Mouse (Mus musculus) brown adipose tissue, adult 24 weeks (tissue): ENCODE measurements at regions not wholly inside any gene's neighbourhood (a gene's known extent, or its start where the extent isn't known, plus 50 kb on each side); places are given as distances from the start of the nearest gene placed in this dataset.
A peak's percentile ranks its signal among the peaks of the same experiment; 100 is the strongest.

Experiments used
- H3K27ac ChIP-seq: fragments of 200-500 bp; replicated peaks from 2 replicates; pipeline ENCODE4 v1.5.1; 2012; ENCODE audit warnings: low read depth, mild to moderate bottlenecking, low read length
- H3K4me1 ChIP-seq: fragments of 200-500 bp; 2 replicates; pipeline ENCODE4 v1.6.1; 2012; ENCODE audit warnings: low read length, mixed read lengths; ENCODE audit not compliant: control insufficient read depth, insufficient read depth, insufficient read length
- H3K4me3 ChIP-seq: fragments of 200-500 bp; 2 replicates; pipeline ENCODE4 v1.5.1; 2012; ENCODE audit warnings: low read depth, mild to moderate bottlenecking, low read length, moderate library complexity; ENCODE audit not compliant: insufficient read depth

DNA sequence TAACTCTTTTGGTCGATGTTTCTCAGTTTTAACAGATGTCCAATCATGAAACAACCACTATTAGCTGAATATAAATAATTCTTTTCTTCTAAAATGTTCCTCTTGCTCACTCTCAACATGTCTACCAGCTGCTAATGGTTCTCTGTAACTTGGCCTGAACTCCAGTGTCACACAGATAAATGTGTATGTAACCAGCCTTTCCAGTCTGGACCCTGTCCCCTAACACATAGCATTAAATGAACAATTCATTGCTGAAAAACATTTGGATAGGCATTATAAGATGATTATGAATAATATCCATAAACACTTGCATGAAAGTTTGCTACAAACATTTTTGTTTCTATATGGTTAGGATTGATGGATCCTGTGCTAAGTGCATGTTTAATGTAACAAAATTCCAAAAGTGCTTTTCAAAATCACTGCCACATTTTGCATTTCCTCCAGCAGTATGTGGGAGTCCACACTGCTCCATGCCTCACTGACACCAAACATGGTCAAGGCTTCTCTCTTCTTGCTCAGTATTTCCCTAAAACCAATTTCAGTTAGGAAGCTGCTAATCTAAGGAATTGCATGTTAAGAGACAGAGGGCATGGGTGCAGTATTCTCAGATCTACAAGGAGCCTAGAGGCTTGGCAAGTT lies 82.1 kb upstream of the Thbs1 start:
- no peak overlapping the region for H3K4me3 ChIP-seq
- no peak overlapping the region for H3K27ac ChIP-seq
- H3K4me1 ChIP-seq: 0 out of 2 replicates have a peak, but pooled peaks cover 5% of the 10 kb centered on the region

- Histone ChIP-seq H3K4me3 (no peak overlapping the region), H3K4me1 (0 out of 2 replicates have a peak, but pooled peaks cover 5% of the 10 kb centered on the region), H3K27ac (no peak overlapping the region)
Measured at GRCm38 (mm10) chr2:118031662-118032061, 80.0 kb upstream of the Thbs1 start.

DNA sequence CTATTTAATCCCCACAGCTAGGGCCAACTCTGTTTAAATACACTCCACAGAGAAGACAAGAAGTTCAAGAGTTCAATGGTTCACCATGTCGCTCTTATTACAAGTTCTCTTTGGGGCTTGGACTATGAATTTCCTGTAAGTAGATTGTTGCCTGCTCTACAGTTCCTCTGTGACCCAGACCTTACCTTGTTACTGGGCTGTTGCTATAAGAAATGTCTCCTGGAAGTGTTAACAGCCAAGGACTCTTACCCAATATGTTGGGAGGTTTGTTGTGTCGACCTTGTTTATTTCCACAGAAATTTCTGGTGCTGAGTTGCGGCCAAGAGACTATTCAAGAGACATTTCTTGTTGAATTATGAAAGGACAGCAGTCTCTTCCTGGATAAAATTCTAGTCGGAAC lies 78.3 kb upstream of the Thbs1 start:
- Histone ChIP-seq H3K4me3 (no peak overlapping the region), H3K27ac (peak overlapping the region; percentile 58; the same call in 1 of the 2 replicates), H3K4me1 (0 out of 2 replicates have a peak, but pooled peaks cover 5% of the 10 kb centered on the region)

GRCm38 (mm10) chr2:118034026-118034425 lies 77.7 kb upstream of the Thbs1 start:
- H3K4me1 ChIP-seq: 0 out of 2 replicates have a peak, but pooled peaks cover 4% of the 10 kb centered on the region
- peak overlapping the region; percentile 23 for H3K27ac ChIP-seq
- H3K4me3 ChIP-seq: no peak overlapping the region

DNA sequence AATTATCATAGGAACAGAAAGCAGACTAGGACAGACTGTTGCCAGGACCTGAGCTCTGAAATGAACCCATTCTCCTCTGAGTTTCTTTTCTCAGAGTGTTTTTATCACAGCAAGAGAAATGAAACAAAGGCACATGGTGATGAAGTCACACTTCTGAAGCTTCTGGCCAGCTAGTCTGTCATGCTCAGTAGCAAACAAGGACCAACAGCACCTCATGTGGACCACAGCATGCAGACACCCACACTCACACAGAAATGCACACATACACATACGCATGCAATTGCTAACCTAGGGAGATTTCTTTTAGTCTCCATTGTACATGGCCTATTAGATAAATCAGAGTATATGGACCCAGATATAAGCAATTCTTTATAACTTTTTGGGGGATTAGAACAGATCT lies 76.3 kb upstream of the Thbs1 start:
- H3K4me1 ChIP-seq: 0 out of 2 replicates have a peak, but pooled peaks cover 4% of the 10 kb centered on the region
- no peak overlapping the region for H3K4me3 ChIP-seq
- H3K27ac ChIP-seq: no peak overlapping the region

DNA sequence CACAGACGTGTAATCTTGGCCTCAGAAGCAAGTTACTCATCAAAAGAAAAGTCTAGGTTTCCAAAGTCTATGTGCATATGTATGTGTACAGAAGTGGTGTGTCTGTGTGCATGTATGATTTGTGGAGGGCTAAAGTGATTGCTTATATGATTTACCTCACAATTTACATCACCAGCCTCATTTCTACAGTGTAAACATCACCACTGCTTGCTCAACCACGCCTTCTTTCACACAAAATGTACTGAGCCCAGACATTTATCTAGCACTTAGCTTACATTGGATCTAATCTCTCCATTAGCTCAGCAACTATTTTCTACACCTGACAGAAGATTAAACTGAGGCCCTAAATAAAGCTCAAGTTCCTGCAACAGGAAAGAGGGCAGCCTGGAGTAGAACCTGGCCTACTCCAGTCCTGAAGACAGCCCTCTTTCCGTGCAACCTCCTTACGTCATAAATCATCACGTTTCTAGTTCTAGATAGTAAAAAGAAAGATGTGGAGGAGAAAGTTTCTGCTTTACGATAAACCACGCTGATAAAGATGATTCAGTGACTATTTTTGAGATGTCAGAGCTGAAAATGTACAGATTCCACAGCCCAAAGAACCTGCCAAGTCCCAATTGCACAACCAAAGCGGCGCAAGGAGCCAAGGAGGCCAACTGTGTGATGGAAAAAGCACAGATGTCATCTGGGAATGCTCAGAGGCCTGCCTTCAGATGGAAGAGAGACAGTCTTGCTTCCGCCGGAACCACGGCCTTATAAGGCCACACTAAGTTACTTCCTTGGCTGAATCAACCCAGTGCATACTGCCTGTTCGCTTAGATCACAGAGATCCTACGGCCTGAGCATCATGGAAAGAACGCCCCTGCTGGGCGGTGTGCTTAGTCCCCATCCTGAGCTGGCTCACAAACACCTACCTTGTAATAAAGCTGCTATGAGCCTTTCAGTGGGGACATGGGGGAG lies 72.5 kb upstream of the Thbs1 start:
- Histone ChIP-seq H3K27ac (peak overlapping the region; percentile 80), H3K4me1 (0 out of 2 replicates have a peak, but pooled peaks cover 6% of the 10 kb centered on the region), H3K4me3 (no peak overlapping the region)

- Histone ChIP-seq H3K4me3 (no peak overlapping the region), H3K4me1 (0 out of 2 replicates have a peak, but pooled peaks cover 4% of the 10 kb centered on the region), H3K27ac (peak overlapping the region; percentile 80)
Measured at GRCm38 (mm10) chr2:118039819-118040206, 71.9 kb upstream of the Thbs1 start.

GRCm38 (mm10) chr2:118042380-118043055 lies 69.2 kb upstream of the Thbs1 start:
- 0 out of 2 replicates have a peak, but pooled peaks cover 4% of the 10 kb centered on the region for H3K4me1 ChIP-seq
- H3K27ac ChIP-seq: no peak overlapping the region
- no peak overlapping the region for H3K4me3 ChIP-seq

DNA sequence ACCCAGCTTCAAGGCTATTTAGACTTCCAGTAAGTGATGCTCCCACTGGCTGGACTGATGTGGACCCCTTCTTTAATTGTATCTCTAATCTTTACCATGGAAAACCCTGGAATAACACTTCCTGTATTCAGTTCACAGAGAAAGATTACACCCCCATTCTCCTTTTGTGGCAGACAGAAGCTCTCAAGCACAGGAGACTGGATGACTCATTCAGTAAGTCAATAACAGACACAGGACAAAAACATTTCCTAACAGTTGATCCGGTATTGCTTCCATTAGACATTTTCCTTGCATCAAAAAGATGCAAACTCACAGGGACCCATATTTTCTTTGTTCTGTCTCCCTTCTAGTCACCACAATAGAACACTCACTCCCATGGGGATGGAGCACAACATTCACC lies 67.0 kb upstream of the Thbs1 start:
- Histone ChIP-seq H3K27ac (no peak overlapping the region), H3K4me1 (0 out of 2 replicates have a peak, but pooled peaks cover 2% of the 10 kb centered on the region), H3K4me3 (no peak overlapping the region)

DNA sequence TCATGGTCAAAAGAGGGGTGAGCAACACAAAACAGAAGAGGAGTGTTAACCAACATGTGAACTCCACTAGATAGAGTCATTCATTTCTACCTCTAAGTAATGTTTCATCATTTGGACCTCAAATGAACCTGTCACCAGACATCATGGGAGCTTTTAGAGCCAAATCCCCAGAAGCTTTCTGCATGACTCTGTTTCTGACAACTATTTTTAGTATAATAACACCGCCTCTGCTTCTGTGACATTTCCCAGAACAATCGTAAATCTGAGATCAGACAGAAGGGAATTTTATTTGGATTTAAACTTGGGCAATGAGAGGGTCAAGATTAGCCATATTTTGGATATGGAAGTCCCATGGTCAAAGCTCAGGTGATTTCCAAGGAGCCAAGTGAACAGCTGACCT lies 61.4 kb upstream of the Thbs1 start:
- Histone ChIP-seq H3K27ac (peak overlapping the region; percentile 78), H3K4me3 (no peak overlapping the region), H3K4me1 (peaks cover 2% of the 10 kb centered on the region; the same call in 1 of the 2 replicates)

DNA sequence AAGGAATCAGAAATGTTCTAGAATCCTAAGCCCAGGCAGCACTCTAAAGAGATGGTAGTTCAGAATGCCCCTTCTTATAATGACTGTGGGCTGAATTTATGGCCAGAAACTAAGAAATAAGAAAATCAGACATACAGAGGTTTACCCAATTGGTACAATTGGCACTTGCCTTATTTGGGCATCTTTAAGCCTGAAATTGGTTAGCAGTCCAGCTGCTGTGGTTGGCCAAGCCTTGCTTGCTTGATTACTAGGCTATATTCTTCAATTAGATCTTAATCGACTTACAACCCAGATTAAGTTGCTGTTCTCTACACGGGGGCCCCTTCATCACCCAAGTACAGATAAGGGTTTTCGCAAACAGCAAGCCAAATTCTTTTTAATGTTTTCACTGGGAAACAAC lies 60.1 kb upstream of the Thbs1 start:
- Histone ChIP-seq H3K27ac (peak overlapping the region; percentile 18; the same call in 1 of the 2 replicates), H3K4me3 (no peak overlapping the region), H3K4me1 (peaks cover 2% of the 10 kb centered on the region; the same call in 1 of the 2 replicates)

DNA sequence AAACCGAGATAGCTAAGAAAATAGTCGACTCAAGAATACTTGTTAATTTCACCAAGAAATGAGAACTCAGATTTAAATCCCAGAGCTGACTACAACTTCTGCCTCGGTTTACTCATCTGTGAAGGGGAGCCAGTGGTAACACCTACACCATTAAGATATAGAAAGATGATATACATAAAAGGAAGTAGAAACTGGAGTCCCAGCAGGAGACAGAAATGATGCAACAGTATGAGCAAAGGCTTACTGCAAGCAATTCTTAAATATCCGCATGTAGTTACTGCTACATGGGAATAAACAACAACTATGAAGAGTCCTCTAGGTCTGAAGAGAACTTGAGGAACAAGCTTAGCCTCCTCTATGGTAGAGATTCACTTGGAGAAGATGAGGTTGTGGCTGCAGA lies 58.2 kb upstream of the Thbs1 start:
- Histone ChIP-seq H3K27ac (no peak overlapping the region), H3K4me3 (no peak overlapping the region), H3K4me1 (peaks cover 5% of the 10 kb centered on the region; the same call in 1 of the 2 replicates)

GRCm38 (mm10) chr2:118058654-118059395 lies 52.9 kb upstream of the Thbs1 start:
- H3K4me1 ChIP-seq: peaks cover 8% of the 10 kb centered on the region
- H3K27ac ChIP-seq: no peak overlapping the region
- H3K4me3 ChIP-seq: no peak overlapping the region

GRCm38 (mm10) chr2:118061291-118061690 lies 50.4 kb upstream of the Thbs1 start:
- Histone ChIP-seq H3K27ac (no peak overlapping the region), H3K4me3 (no peak overlapping the region), H3K4me1 (peaks cover 8% of the 10 kb centered on the region)
